Mouse (Mus musculus) liver, adult 2 months (tissue): ENCODE data around the gene D11Wsu47e. TPM values are rescaled to one million over a fixed set of nuclear protein-coding genes. Genes with fewer than 3 reads are reported as not detected.

ENCODE experiments used
- DNase-seq: peaks from one replicate; pipeline ENCODE4 v3.0.0-alpha.2; 2011; ENCODE audit warnings: low read depth, low spot score; ENCODE audit errors: extremely low read depth
- H3K27ac ChIP-seq: fragments of 200-500 bp; replicated peaks from 2 replicates; pipeline ENCODE4 v1.5.1; 2012; ENCODE audit warnings: low read depth, mild to moderate bottlenecking, control low read depth, inconsistent platforms, low read length; ENCODE audit not compliant: insufficient read depth
- H3K27me3 ChIP-seq: fragments of 200-500 bp; 2 replicates; pipeline ENCODE4 v1.6.1; 2012; ENCODE audit warnings: mild to moderate bottlenecking, moderate library complexity, low read length, inconsistent platforms; ENCODE audit not compliant: control insufficient read depth, insufficient read depth
- H3K36me3 ChIP-seq: fragments of 200-500 bp; 2 replicates; pipeline ENCODE4 v1.6.1; 2012; ENCODE audit warnings: low read length, inconsistent platforms; ENCODE audit not compliant: control insufficient read depth, insufficient read depth
- H3K4me1 ChIP-seq: fragments of 200-500 bp; 2 replicates; pipeline ENCODE4 v1.6.1; 2011; ENCODE audit warnings: low read length; ENCODE audit not compliant: control insufficient read depth, insufficient read depth
- H3K4me3 ChIP-seq: fragments of 200-500 bp; 2 replicates; pipeline ENCODE4 v1.5.1; 2011; ENCODE audit warnings: low read depth, mild to moderate bottlenecking, control low read depth, low read length, moderate library complexity; ENCODE audit not compliant: insufficient read depth
- H3K79me2 ChIP-seq: fragments of 200-500 bp; 2 replicates; pipeline ENCODE4 v1.6.1; 2012; ENCODE audit warnings: inconsistent platforms, mild to moderate bottlenecking, low read length, moderate library complexity; ENCODE audit not compliant: control insufficient read depth, insufficient read depth
- H3K9ac ChIP-seq: fragments of 200-500 bp; 2 replicates; pipeline ENCODE4 v1.6.1; 2012; ENCODE audit warnings: low read depth, mild to moderate bottlenecking, control low read depth, inconsistent platforms, low read length
- CTCF ChIP-seq: fragments of 200-500 bp; IDR thresholded peaks from 2 replicates; pipeline ENCODE4 v1.5.1; 2011; ENCODE audit warnings: low read depth, low read length, control low read depth
- POLR2A ChIP-seq: fragments of 200-500 bp; IDR thresholded peaks from 2 replicates; pipeline ENCODE4 v1.6.1; 2011; ENCODE audit warnings: low read length, control low read depth; ENCODE audit not compliant: insufficient read depth; ENCODE audit errors: extremely low read depth
- WGBS: fragments of 180-500 bp; shearing (Covaris S2); methylation state at CpG from one replicate; pipeline ENCODE4 v1.1.7; 2018; 5-methylcytosine and 5-hydroxymethylcytosine counted together
- polyA plus RNA-seq: library from polyadenylated mRNA; depleted of rRNA; stranded (reverse); fragments of >200 nt; gene quantifications from 2 replicates; pipeline ENCODE4 v1.2.3, GENCODE M21; 2012; rRNA removed
- total RNA-seq: library from RNA; depleted of rRNA; stranded (reverse); fragments of >200 nt; gene quantifications from 2 replicates; pipeline ENCODE4 v1.2.3, GENCODE M21; 2014; rRNA removed

D11Wsu47e gene
- total and polyA plus RNA-seq, 2 experiments: 4.1 to 4.5 TPM

DNA sequence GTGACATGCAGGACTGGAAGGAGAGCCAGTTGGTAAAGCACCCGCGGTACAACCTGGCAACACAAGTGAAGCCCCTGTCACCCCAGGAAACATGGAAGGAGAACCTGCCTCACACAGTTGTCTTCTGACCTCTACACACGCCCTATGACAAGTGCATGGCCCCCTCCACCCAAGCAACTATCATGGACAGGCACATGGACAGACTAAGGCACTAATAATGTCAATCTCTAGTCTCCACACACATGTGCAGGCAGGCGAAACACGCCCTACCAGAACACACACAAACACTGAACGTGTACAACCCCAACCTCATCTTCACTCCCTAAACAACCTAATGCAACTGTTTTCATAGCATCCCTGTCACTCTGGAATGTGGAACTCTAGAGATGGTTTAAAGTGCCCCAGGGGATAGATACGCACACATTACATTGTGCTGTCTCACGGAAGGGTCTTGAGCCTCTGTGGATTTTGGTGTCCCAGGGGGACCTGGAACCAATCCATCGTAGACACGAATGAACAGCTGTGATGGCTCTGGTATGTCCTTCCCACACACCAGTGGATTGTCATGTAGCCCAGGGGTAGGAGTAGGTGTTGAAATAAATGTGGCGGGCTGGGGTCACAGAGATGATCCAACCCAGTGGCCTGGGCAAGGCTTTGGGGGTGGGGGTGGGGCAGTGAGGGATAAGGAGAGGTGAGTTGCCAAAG, 52.8 kb downstream of the D11Wsu47e start:
- Histone ChIP-seq H3K27ac (no peak overlapping the region), H3K27me3 (no peaks in the 10 kb centered on the region), H3K79me2 (peaks cover 59% of the 10 kb centered on the region), H3K4me3 (no peak overlapping the region), H3K9ac (no peak overlapping the region), H3K4me1 (peaks cover 52% of the 10 kb centered on the region), H3K36me3 (no peaks in the 10 kb centered on the region)
- WGBS: 75% methylated on average over 11 of the region's 11 CpGs
- DNase-seq: no peak
- TF ChIP-seq POLR2A: no peak
- TF ChIP-seq CTCF: no peak

DNA sequence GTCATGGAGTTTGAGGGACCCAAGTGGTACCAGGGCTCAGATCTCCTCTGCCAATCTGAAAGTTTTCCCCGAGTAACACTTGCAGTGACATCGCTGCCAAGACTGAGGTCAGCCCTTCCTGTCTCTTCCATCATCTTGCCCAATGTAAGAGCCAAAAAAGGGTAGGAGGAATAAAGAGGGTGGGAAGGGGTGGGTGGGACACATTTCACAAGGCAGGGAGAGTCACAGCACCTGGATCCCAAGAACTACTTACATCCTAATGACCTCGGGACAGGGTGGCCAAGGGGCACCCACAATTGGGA, 53.3 kb downstream of the D11Wsu47e start:
- H3K9ac ChIP-seq: no peak overlapping the region
- no peaks in the 10 kb centered on the region for H3K36me3 ChIP-seq
- H3K4me3 ChIP-seq: no peak overlapping the region
- peaks cover 60% of the 10 kb centered on the region for H3K79me2 ChIP-seq
- peaks cover 50% of the 10 kb centered on the region for H3K4me1 ChIP-seq
- no peak overlapping the region for H3K27ac ChIP-seq
- DNase-seq: no peak
- TF ChIP-seq CTCF (no peak), POLR2A (no peak)
- 57% methylated on average over 3 of the region's 3 CpGs for WGBS
- no peaks in the 10 kb centered on the region for H3K27me3 ChIP-seq

DNA sequence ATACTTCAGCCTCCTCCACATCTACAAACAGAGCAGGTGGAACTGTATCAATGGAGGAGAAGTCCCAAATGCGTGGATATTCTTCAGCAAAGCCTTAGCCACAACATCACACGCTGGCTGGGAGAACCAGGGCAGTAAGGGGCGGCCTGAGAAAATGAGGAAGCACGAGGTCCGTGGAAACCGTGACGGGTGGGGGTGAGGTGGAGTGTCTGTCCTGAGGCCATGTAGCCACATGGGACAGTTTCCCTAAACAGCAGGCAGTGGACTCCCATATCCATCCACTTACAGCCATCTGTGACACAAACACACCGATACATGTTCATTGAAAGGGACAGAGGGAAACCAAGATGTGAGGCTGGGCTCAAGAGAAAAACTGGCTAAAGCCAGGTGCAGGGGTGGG, 53.7 kb downstream of the D11Wsu47e start:
- TF ChIP-seq CTCF (no peak), POLR2A (no peak)
- Histone ChIP-seq H3K27ac (no peak overlapping the region), H3K27me3 (no peaks in the 10 kb centered on the region), H3K36me3 (no peaks in the 10 kb centered on the region), H3K9ac (no peak overlapping the region), H3K79me2 (peaks cover 59% of the 10 kb centered on the region), H3K4me1 (peaks cover 47% of the 10 kb centered on the region), H3K4me3 (no peak overlapping the region)
- 78% methylated on average over 8 of the region's 8 CpGs for WGBS
- DNase-seq: no peak

DNA sequence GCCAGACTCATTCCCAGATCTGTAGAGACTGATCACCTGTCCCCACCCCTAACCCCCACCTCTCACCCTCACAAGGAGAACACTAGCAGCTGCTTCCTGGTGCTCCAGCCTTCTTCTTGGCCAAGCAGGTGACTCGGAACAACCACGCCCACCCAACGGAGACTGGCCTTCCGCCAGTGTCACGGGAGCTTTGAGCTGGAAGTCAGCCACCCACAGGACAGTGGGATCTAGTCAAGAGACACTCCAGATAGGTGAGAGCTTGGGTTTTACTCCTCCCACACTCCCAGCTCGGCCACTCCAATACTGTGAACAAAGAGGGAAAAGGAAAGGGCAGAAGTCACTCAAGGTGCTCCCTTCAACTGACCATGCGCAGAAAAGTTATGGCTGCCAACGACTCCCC, 55.0 kb downstream of the D11Wsu47e start:
- H3K9ac ChIP-seq: no peak overlapping the region
- WGBS: 30% methylated on average over 8 of the region's 8 CpGs
- peaks cover 61% of the 10 kb centered on the region for H3K79me2 ChIP-seq
- no peaks in the 10 kb centered on the region for H3K27me3 ChIP-seq
- DNase-seq: peak; percentile 63
- 0 out of 2 replicates have a peak overlapping the region, but pooled peaks have one; percentile 16 for H3K27ac ChIP-seq
- H3K36me3 ChIP-seq: peaks cover 6% of the 10 kb centered on the region
- H3K4me3 ChIP-seq: no peak overlapping the region
- H3K4me1 ChIP-seq: peaks cover 35% of the 10 kb centered on the region
- TF ChIP-seq CTCF: no peak
- no peak for TF ChIP-seq POLR2A

DNA sequence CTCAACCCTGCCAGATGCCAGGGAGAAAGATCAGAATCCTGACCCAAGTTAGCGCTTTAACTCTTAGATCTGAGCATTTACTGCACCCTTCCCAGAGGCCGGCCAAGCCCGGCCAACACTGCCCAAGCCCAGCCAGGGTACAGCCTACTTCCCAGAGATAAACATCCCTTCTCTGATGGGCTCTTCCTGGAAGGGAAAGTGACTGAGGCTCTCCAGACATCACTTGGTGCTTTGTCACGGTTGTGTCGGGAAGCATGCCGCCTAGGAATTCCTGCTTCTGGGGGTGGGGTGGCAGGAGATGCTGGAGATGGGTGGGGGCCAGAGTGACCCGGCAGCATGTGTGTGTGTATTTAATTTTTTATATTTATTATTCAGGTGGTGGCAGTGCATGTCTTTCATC, 55.9 kb downstream of the D11Wsu47e start:
- H3K27me3 ChIP-seq: no peaks in the 10 kb centered on the region
- H3K27ac ChIP-seq: peak overlapping the region; percentile 42
- TF ChIP-seq POLR2A (no peak), CTCF (no peak)
- H3K4me3 ChIP-seq: no peak overlapping the region
- H3K4me1 ChIP-seq: peaks cover 26% of the 10 kb centered on the region
- H3K36me3 ChIP-seq: peaks cover 7% of the 10 kb centered on the region
- 62% methylated on average over 7 of the region's 7 CpGs for WGBS
- no peak overlapping the region for H3K9ac ChIP-seq
- peaks cover 60% of the 10 kb centered on the region for H3K79me2 ChIP-seq
- DNase-seq: no peak

DNA sequence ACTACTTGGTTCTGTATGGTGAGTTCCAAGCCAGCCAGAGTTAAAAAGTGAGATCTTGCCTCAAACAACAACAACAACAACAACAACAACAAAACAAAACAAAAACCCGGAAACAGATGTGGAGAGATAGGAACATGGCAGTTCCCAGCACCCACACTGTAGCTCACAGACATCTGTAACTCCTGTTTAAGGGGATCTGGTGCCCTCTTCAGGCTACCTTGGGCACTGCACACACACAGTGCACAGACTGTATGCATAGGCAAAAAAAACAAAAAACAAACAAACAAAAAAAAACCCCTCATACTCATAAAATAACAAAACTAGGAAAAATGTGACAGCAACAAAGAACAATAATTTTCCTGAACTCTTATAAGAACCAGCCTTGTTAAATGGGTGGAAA, 58.8 kb downstream of the D11Wsu47e start:
- H3K4me3 ChIP-seq: no peak overlapping the region
- H3K27ac ChIP-seq: no peak overlapping the region
- H3K79me2 ChIP-seq: peaks cover 71% of the 10 kb centered on the region
- H3K4me1 ChIP-seq: peaks cover 29% of the 10 kb centered on the region
- H3K36me3 ChIP-seq: peaks cover 7% of the 10 kb centered on the region
- TF ChIP-seq POLR2A (no peak), CTCF (peak; percentile 40; the same call in 1 of the 2 replicates)
- no peak for DNase-seq
- 93% methylated on average over 1 of the region's 1 CpGs for WGBS
- no peaks in the 10 kb centered on the region for H3K27me3 ChIP-seq
- no peak overlapping the region for H3K9ac ChIP-seq

Other genes with a start within 250 kb of the D11Wsu47e start
- gene Sstr2, start 65.1 kb upstream of the D11Wsu47e start, total RNA-seq: 0.07 TPM in 1 of 2 replicates, not detected in the other
- gene Sstr2, start 65.1 kb upstream of the D11Wsu47e start, polyA plus RNA-seq: 0.17 TPM in 1 of 2 replicates, not detected in the other
- gene Cog1, start 35.2 kb upstream of the D11Wsu47e start, total RNA-seq: 6.0 and 8.3 TPM in 2 replicates
- gene Cog1, start 35.2 kb upstream of the D11Wsu47e start, polyA plus RNA-seq: 14.6 and 17.7 TPM in 2 replicates
- 18.8 and 21.5 TPM in 2 replicates for gene Slc39a11, start 34.3 kb upstream of the D11Wsu47e start, total RNA-seq
- gene Slc39a11, start 34.3 kb upstream of the D11Wsu47e start, polyA plus RNA-seq: 22.8 and 27.2 TPM in 2 replicates
- 4.5 and 5.6 TPM in 2 replicates for gene Fam104a, start 257 bp upstream of the D11Wsu47e start, total RNA-seq
- gene Fam104a, start 257 bp upstream of the D11Wsu47e start, polyA plus RNA-seq: 15.2 and 16.4 TPM in 2 replicates
- gene Cpsf4l, start 25.6 kb downstream of the D11Wsu47e start, total RNA-seq: 6.0 and 9.9 TPM in 2 replicates
- 2.9 and 3.0 TPM in 2 replicates for gene Cpsf4l, start 25.6 kb downstream of the D11Wsu47e start, polyA plus RNA-seq
- 25.2 and 36.7 TPM in 2 replicates for gene Cdc42ep4, start 67.5 kb downstream of the D11Wsu47e start, total RNA-seq
- 32.7 and 32.9 TPM in 2 replicates for gene Cdc42ep4, start 67.5 kb downstream of the D11Wsu47e start, polyA plus RNA-seq